Mouse (Mus musculus) heart, adult 2 months (tissue): ENCODE data around the gene Fbxo24. TPM values are rescaled to one million over a fixed set of nuclear protein-coding genes. Genes with fewer than 3 reads are reported as not detected.
"Not testable (repeated sequence)": the region's sequence is repeated elsewhere in the genome, so short reads cannot be mapped to it uniquely, and the experiment has no call there.

ENCODE experiments used
- DNase-seq, 2 experiments: peaks; one replicate each; pipeline ENCODE4 v3.0.0; 2021
- H3K27ac ChIP-seq: fragments of 200-600 bp; 2 replicates; pipeline ENCODE4 v1.8.1; 2022
- H3K27me3 ChIP-seq: fragments of 200-500 bp; 2 replicates; pipeline ENCODE4 v1.6.1; 2012; ENCODE audit warnings: mild to moderate bottlenecking, low read length, inconsistent platforms, mixed read lengths; ENCODE audit not compliant: control insufficient read depth, insufficient read depth
- H3K36me3 ChIP-seq: fragments of 200-500 bp; 2 replicates; pipeline ENCODE4 v1.6.1; 2012; ENCODE audit warnings: low read length, inconsistent platforms; ENCODE audit not compliant: control insufficient read depth, insufficient read depth
- H3K4me1 ChIP-seq: fragments of 200-500 bp; 2 replicates; pipeline ENCODE4 v1.6.1; 2011; ENCODE audit warnings: low read length; ENCODE audit not compliant: control insufficient read depth, insufficient read depth
- H3K4me3 ChIP-seq: fragments of 200-600 bp; 2 replicates; pipeline ENCODE4 v1.8.1; 2022
- H3K79me2 ChIP-seq: fragments of 200-500 bp; replicated peaks from 2 replicates; pipeline ENCODE4 v1.6.1; 2012; ENCODE audit warnings: mild to moderate bottlenecking, inconsistent platforms, low read length, moderate library complexity, mixed read lengths; ENCODE audit not compliant: control insufficient read depth, insufficient read depth
- H3K9ac ChIP-seq: fragments of 200-500 bp; 2 replicates; pipeline ENCODE4 v1.6.1; 2012; ENCODE audit warnings: low read depth, mild to moderate bottlenecking, control low read depth, inconsistent platforms, low read length, mixed read lengths
- CTCF ChIP-seq: fragments of 200-600 bp; IDR thresholded peaks from 2 replicates; pipeline ENCODE4 v1.8.1; 2022; ENCODE audit warnings: antibody characterized with exemption, mild to moderate bottlenecking, moderate library complexity
- EP300 ChIP-seq: fragments of 200-500 bp; IDR thresholded peaks from 2 replicates; pipeline ENCODE4 v1.6.1; 2011; ENCODE audit warnings: low read depth, low read length, control low read depth; ENCODE audit not compliant: insufficient read depth
- POLR2A ChIP-seq: fragments of 200-500 bp; IDR thresholded peaks from 2 replicates; pipeline ENCODE4 v1.6.1; 2011; ENCODE audit warnings: mild to moderate bottlenecking, low read depth, low read length, control low read depth; ENCODE audit not compliant: insufficient read depth
- WGBS: fragments of 180-500 bp; shearing (Covaris S2); methylation state at CpG from one replicate; pipeline ENCODE4 v1.1.7; 2018; 5-methylcytosine and 5-hydroxymethylcytosine counted together
- intact Hi-C: fragments of 180-260 bp; cut with DNase I; formaldehyde crosslinking; loops from one replicate; pipeline ENCODE4 v1.15.1; 2025
- polyA plus RNA-seq: library from polyadenylated mRNA; depleted of rRNA; stranded (reverse); fragments of >200 nt; gene quantifications from 2 replicates; pipeline ENCODE4 v1.2.3, GENCODE M21; 2012
- total RNA-seq, 2 experiments: library from RNA; stranded (reverse); gene quantifications; 2 replicates each; pipeline ENCODE4 v1.2.3; 2021

Gene Fbxo24
- total and polyA plus RNA-seq, 3 experiments, result 0.13 to 0.35 (median 0.34) TPM

- intact Hi-C loops, result loop anchor here (2.0 kb wide), 1 partner anchor 97 kb away; the partner anchor contains the start of genes Epo and Gnb2
- H3K27ac ChIP-seq, result peak overlapping the region; percentile 94
- H3K4me1 ChIP-seq, result peaks cover 12% of the 10 kb centered on the region
- H3K79me2 ChIP-seq, result no peaks in the 10 kb centered on the region; the same call in none of the 2 replicates
- no peaks in the 10 kb centered on the region for H3K27me3 ChIP-seq
- DNase-seq, result no peak
- TF ChIP-seq EP300 (no peak), CTCF (no peak), POLR2A (no peak)
- peak overlapping the region; percentile 67 for H3K4me3 ChIP-seq
- under 1% methylated on average over 23 of the region's 23 CpGs for WGBS
- H3K9ac ChIP-seq, result peak overlapping the region; percentile 90
- no peaks in the 10 kb centered on the region for H3K36me3 ChIP-seq
Observed at GRCm38 (mm10) chr5:137629306-137629721, 512 bp upstream of the Fbxo24 start.

GRCm38 (mm10) chr5:137627991-137628390, 811 bp downstream of the Fbxo24 start:
- no peaks in the 10 kb centered on the region; the same call in none of the 2 replicates for H3K79me2 ChIP-seq
- H3K36me3 ChIP-seq, result no peaks in the 10 kb centered on the region
- peak overlapping the region; percentile 95 for H3K4me3 ChIP-seq
- TF ChIP-seq POLR2A (peak; percentile 33; the same call in 1 of the 2 replicates), EP300 (no peak), CTCF (peak; percentile 41)
- H3K27ac ChIP-seq, result peak overlapping the region; percentile 93
- whole genome bisulfite sequencing, result under 1% methylated on average over 9 of the region's 9 CpGs
- H3K9ac ChIP-seq, result peak overlapping the region; percentile 72
- H3K27me3 ChIP-seq, result no peaks in the 10 kb centered on the region
- intact Hi-C loops, result loop anchor here (1.0 to 2.0 kb wide), 3 partner anchors 18 to 95 kb away; partner anchors contain the start of genes Epo, Gnb2 and Mospd3
- peak in 1 of 2 experiments; percentile 64 for DNase-seq
- peaks cover 12% of the 10 kb centered on the region for H3K4me1 ChIP-seq

DNA sequence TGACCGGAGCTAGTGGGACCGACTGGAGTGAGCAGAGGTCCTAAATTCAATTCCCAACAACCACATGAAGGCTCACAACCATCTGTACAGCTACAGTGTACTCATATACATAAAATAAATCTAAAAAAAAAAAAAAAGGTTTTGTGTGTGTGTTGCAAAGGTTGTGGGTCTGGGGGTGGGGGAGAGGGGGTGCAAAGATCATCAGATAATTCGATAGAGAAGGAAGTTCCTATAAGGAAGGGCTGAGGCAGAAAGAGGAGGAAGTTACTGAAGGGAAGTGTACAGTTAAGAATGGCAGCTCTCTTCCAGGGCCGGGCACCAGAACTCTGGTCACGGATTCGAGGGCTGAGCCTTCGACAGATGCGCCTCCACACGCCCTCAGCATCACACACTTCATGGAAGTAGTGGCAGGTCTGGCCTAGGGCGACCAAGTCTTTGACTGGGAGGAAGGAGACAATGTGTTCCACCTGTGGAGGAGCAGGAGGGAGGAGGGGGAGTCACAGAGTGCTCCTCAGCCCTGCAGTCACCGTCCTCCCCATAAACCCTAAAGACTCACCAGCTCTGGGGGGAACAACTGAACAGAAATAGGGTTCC, 4.8 kb downstream of the Fbxo24 start:
- no peaks in the 10 kb centered on the region for H3K27me3 ChIP-seq
- intact Hi-C loops, result no loop called here
- DNase-seq, result no peak
- no peaks in the 10 kb centered on the region for H3K79me2 ChIP-seq
- H3K4me1 ChIP-seq, result peaks cover 1% of the 10 kb centered on the region
- H3K4me3 ChIP-seq, result no peak overlapping the region
- TF ChIP-seq CTCF (no peak), POLR2A (no peak)
- H3K36me3 ChIP-seq, result no peaks in the 10 kb centered on the region
- no peak overlapping the region for H3K27ac ChIP-seq
- WGBS, result 60% methylated on average over 11 of the region's 11 CpGs
- H3K9ac ChIP-seq, result no peak overlapping the region

- no peak overlapping the region for H3K4me3 ChIP-seq
- no peaks in the 10 kb centered on the region for H3K36me3 ChIP-seq
- DNase-seq, result no peak
- H3K79me2 ChIP-seq, result no peaks in the 10 kb centered on the region
- no peaks in the 10 kb centered on the region for H3K27me3 ChIP-seq
- no peak overlapping the region for H3K9ac ChIP-seq
- TF ChIP-seq POLR2A, result no peak
- no peak for TF ChIP-seq EP300
- TF ChIP-seq CTCF, result no peak
- H3K27ac ChIP-seq, result no peak overlapping the region
- intact Hi-C loops, result no loop called here
- 84% methylated on average over 7 of the region's 7 CpGs for WGBS
- peaks cover 8% of the 10 kb centered on the region for H3K4me1 ChIP-seq
Observed at GRCm38 (mm10) chr5:137615347-137615746, 13.5 kb downstream of the Fbxo24 start.

DNA sequence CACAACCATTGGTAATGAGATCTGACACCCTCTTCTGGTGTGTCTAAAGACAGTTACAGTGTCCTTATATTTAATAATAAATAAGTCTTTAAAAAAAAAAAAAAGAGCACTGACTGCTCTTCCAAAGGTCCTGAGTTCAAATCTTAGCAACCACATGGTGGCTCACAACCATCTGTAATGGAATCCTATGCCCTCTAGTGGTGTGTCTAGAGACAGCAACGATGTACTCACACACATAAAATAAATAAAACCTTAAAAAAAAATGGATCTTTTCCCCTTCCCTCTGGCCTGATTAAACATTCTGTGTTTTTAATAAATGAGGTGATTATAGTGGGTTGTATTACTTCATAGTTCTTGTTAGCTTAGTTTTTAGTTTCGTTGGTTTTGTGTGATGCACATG, 13.9 kb downstream of the Fbxo24 start:
- not testable (repeated sequence) for DNase-seq

DNA sequence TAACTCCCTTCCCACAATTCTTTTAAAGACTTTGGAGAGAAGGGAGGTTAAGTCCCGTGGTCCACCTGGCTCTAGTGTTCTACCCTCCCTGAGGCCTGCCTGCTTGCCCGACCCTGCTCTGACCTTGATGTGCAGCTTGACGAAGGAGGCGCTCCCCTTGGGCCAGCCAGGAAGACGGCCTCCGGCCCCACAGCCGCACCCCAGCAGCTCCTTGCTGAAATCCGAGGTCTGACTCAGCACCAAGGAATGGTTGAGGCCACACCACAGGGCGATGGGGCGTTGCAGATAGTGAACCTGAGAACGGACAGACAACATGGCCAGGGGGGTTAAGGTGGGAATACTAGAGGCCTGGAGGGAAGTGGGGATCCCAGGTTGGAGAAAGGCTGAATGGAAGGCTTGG, 15.3 kb downstream of the Fbxo24 start, which contains the start of gene Pcolce:
TSS of gene Pcolce (minus strand) at position 235 of the 400 bp plus-strand sequence.
- no peak within 1 kb of the TSS for H3K4me3 ChIP-seq
- H3K9ac ChIP-seq, result no peak within 1 kb of the TSS
- peak; percentile 54 to 63 for DNase-seq
- 52% methylated on average over 11 of the region's 11 CpGs for WGBS
- TF ChIP-seq POLR2A (no peak), CTCF (no peak), EP300 (no peak)
- no peaks in the 10 kb centered on the region for H3K36me3 ChIP-seq
- peaks cover 10% of the 10 kb centered on the region for H3K4me1 ChIP-seq
- peak within 1 kb of the TSS; percentile 20; the same call in 1 of the 2 replicates for H3K27ac ChIP-seq
- no peaks in the 10 kb centered on the region for H3K27me3 ChIP-seq
- intact Hi-C loops, result no loop called here
- H3K79me2 ChIP-seq, result no peaks in the 10 kb centered on the region

More for the DNA sequence above, 13.9 kb downstream of the Fbxo24 start:
- H3K27ac ChIP-seq, H3K4me1 ChIP-seq, H3K9ac ChIP-seq, intact Hi-C loops, H3K4me3 ChIP-seq, H3K36me3 ChIP-seq, H3K79me2 ChIP-seq, H3K27me3 ChIP-seq: not testable (repeated sequence)
- 96% methylated on average over 2 of the region's 2 CpGs for WGBS
- TF ChIP-seq CTCF, result peak; percentile 38
